Comparison of ENCODE assay signal across 8 mouse cellular contexts in the genomic region with DNA sequence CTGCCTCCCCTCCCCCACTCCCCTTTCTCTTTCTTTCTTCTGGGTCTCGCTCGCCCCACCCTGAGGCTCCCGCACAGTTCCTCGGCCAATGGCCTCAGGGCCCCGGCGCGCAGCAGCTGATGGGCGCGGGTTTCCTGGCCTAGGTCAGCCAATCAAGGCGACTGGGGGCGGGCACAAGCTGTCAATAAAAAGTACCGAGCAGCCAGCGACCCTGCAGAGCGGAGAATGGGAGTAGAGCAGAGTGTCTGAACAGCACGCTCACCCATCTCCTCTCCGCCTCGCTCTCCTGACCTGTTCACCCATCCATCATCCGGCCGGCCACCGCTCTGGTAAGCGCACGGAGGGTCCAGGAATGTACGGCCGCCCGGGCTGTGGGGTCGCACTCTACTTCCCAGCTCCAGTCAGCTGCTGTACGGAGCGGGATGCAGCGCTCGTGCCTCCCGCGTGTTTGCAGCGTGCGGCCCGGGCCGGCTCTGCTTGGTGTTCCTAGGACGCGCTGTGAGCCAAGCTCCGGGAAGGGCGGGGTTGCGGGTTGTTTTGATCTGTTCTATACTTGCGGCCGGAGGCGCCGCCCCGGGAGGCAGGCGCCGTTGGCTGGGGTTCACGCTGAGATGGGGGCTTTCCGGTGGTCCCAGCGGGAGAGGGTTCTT. TPM values are rescaled to one million over a fixed set of nuclear protein-coding genes. Genes with fewer than 3 reads are reported as not detected.
DNase-seq lines count a peak whose midpoint lies in the region; ATAC-seq and TF ChIP-seq lines count a peak whose summit lies in the region.

TSS of gene Glul (plus strand) at position 214 of the 650 bp plus-strand sequence.
TSS of gene Teddm2 (minus strand) at position 498 of the 650 bp plus-strand sequence.

- intact Hi-C loops in heart, postnatal 14 days (cut with DNase I) = loop anchor here (1.0 kb wide), 1 partner anchor 132 kb away; no protein-coding TSS in a partner anchor

- TF ChIP-seq CTCF in ES-Bruce4 (IDR thresholded peaks at IDR 0.05; ENCODE audit: low read depth, low read length) = no peak

- TF ChIP-seq POLR2A in ES-Bruce4 (IDR thresholded peaks at IDR 0.05; ENCODE audit: insufficient read depth, low read length) = peak; percentile 96

- peak within 1 kb of the TSS; percentile 59 for H3K4me2 ChIP-seq in forebrain, embryonic 14.5 days (ENCODE audit: low read length)
- peak within 1 kb of the TSS; percentile 72 for H3K4me2 ChIP-seq in neural tube, embryonic 15.5 days

- peak within 1 kb of the TSS; percentile 60 for H3K27ac ChIP-seq in ES-Bruce4 (ENCODE audit: insufficient read depth, low read length)
- peak within 1 kb of the TSS; percentile 96 for H3K27ac ChIP-seq in forebrain, embryonic 14.5 days (ENCODE audit: low read depth, low read length)
- peak within 1 kb of the TSS; percentile 97 for H3K27ac ChIP-seq in neural tube, embryonic 15.5 days (replicated peaks)

- peaks cover 17% of the 10 kb centered on the region for H3K36me3 ChIP-seq in ES-Bruce4 (ENCODE audit: control insufficient read depth, insufficient read depth, low read length, poor library complexity, severe bottlenecking)
- H3K36me3 ChIP-seq in forebrain, embryonic 14.5 days (ENCODE audit: control insufficient read depth, insufficient read depth, low read length) = peaks cover 21% of the 10 kb centered on the region
- H3K36me3 ChIP-seq in neural tube, embryonic 15.5 days = peaks cover 20% of the 10 kb centered on the region

- H3K4me1 ChIP-seq in ES-Bruce4 (ENCODE audit: control insufficient read depth, insufficient read depth, low read length) = peaks cover 2% of the 10 kb centered on the region
- peaks cover 17% of the 10 kb centered on the region for H3K4me1 ChIP-seq in forebrain, embryonic 14.5 days (ENCODE audit: control insufficient read depth, insufficient read depth, low read length)
- H3K4me1 ChIP-seq in neural tube, embryonic 15.5 days = peaks cover 50% of the 10 kb centered on the region

- peak; percentile 93 for ATAC-seq in cerebellum, adult (ENCODE audit: insufficient number of reproducible peaks, low FRiP score, low TSS enrichment)
- peak; percentile 97 for ATAC-seq in forebrain, embryonic 14.5 days
- ATAC-seq in neural tube, embryonic 15.5 days (ENCODE audit: low FRiP score) = peak; percentile 98

- H3K9me3 ChIP-seq in ES-Bruce4 (replicated peaks; ENCODE audit: control insufficient read depth, insufficient read depth, low read length, poor library complexity, severe bottlenecking) = no peaks in the 10 kb centered on the region
- H3K9me3 ChIP-seq in forebrain, embryonic 14.5 days (replicated peaks; ENCODE audit: control insufficient read depth, low read length) = no peaks in the 10 kb centered on the region
- no peaks in the 10 kb centered on the region for H3K9me3 ChIP-seq in neural tube, embryonic 15.5 days (replicated peaks)

- no peaks in the 10 kb centered on the region for H3K27me3 ChIP-seq in ES-Bruce4 (ENCODE audit: control insufficient read depth, insufficient read depth, low read length, poor library complexity, severe bottlenecking)
- H3K27me3 ChIP-seq in forebrain, embryonic 14.5 days (replicated peaks; ENCODE audit: control insufficient read depth, insufficient read depth, low read length) = no peaks in the 10 kb centered on the region
- no peaks in the 10 kb centered on the region for H3K27me3 ChIP-seq in neural tube, embryonic 15.5 days (replicated peaks)

- peak; percentile 98 for DNase-seq in forebrain, embryonic 14.5 days (ENCODE audit: low spot score)
- DNase-seq in heart, postnatal 14 days = peak; percentile 95
- DNase-seq in layer of hippocampus, adult 11-12 months (ENCODE audit: low spot score) = peak; percentile 95
- DNase-seq in lung, adult 18-20 months = peak; percentile 98
- DNase-seq in testis, postnatal 14 days (ENCODE audit: low spot score) = peak; percentile 96

- TF ChIP-seq EP300 in ES-Bruce4 (IDR thresholded peaks at IDR 0.05; ENCODE audit: insufficient read depth, low read depth, low read length) = peak; percentile 78; the same call in 1 of the 2 replicates

- WGBS in forebrain, embryonic 14.5 days = under 1% methylated on average over 51 of the region's 51 CpGs
- under 1% methylated on average over 51 of the region's 51 CpGs for WGBS in neural tube, embryonic 15.5 days

- peak within 1 kb of the TSS; percentile 43 for H3K9ac ChIP-seq in ES-Bruce4 (ENCODE audit: low read depth, poor library complexity, severe bottlenecking)
- H3K9ac ChIP-seq in forebrain, embryonic 14.5 days (ENCODE audit: low read length) = peak within 1 kb of the TSS; percentile 92
- peak within 1 kb of the TSS; percentile 91 for H3K9ac ChIP-seq in neural tube, embryonic 15.5 days (replicated peaks)

- H3K4me3 ChIP-seq in ES-Bruce4 (ENCODE audit: low read depth, low read length) = peak within 1 kb of the TSS; percentile 82
- H3K4me3 ChIP-seq in forebrain, embryonic 14.5 days (ENCODE audit: low read depth, low read length) = peak within 1 kb of the TSS; percentile 75
- peak within 1 kb of the TSS; percentile 88 for H3K4me3 ChIP-seq in neural tube, embryonic 15.5 days (replicated peaks)

RNA-seq across cellular contexts. Expression of gene Glul, which starts in this region (rescaled TPM):
- polyA plus RNA-seq in ES-Bruce4 (2011; ENCODE audit: insufficient read depth, insufficient read length, low read depth, missing spikeins) = 94.1 and 97.0 TPM in 2 replicates
- 132 and 137 TPM in 2 replicates for polyA plus RNA-seq in forebrain, embryonic 14.5 days (2014; fragmentation: Nextera tagmentation; extraction: Ambion mirVana)
- total RNA-seq in heart, postnatal 14 days (2021) = 100 to 1,000 TPM; 341 to 414 TPM
- 215 and 233 TPM in 2 replicates for polyA plus RNA-seq in neural tube, embryonic 15.5 days (2015; fragmentation: Nextera tagmentation; extraction: Ambion mirVana)

RNA-seq across cellular contexts. Expression of gene Teddm2, which starts in this region (rescaled TPM):
- 0.64 TPM in 1 of 2 replicates, not detected in the other for polyA plus RNA-seq in ES-Bruce4 (2011; ENCODE audit: insufficient read depth, insufficient read length, low read depth, missing spikeins)
- polyA plus RNA-seq in forebrain, embryonic 14.5 days (2014; fragmentation: Nextera tagmentation; extraction: Ambion mirVana) = 1.1 TPM in 2 replicates
- total RNA-seq in heart, postnatal 14 days (2021) = under 1 TPM; 0.56 to 0.86 TPM
- 1.5 and 1.6 TPM in 2 replicates for polyA plus RNA-seq in neural tube, embryonic 15.5 days (2015; fragmentation: Nextera tagmentation; extraction: Ambion mirVana)

Comparison
In these comparisons a context has a peak if more than half of its experiments do, and no peak if none do; other contexts are left out.
1. Peak in every context shown above with its lines: DNase-seq, ATAC-seq, H3K4me3 ChIP-seq and H3K27ac ChIP-seq.